Mouse (Mus musculus) B cell, adult 67 days (primary cell): Measurements from ENCODE around the gene Fundc1. TPM values are rescaled to one million over a fixed set of nuclear protein-coding genes. Genes with fewer than 3 reads are reported as not detected.

Source experiments
- total RNA-seq, 2 experiments: library from RNA; stranded (reverse); gene quantifications; 4 replicates each; pipeline ENCODE4 v1.2.4; 2023

The Fundc1 gene
- total RNA-seq = 10 to 100 TPM; 23.0 to 26.9 TPM

GRCm38 (mm10) chrX:17571621-17572459 is at the start of gene Fundc1:
Gene Fundc1, minus strand, starts transcription at chrX:17572325.

